Mouse (Mus musculus) forelimb bud, embryonic 11.5 days (tissue): ENCODE data around the gene Dnttip2.
A peak's percentile ranks its signal among the peaks of the same experiment; 100 is the strongest.

Experiments
- DNase-seq: peaks from one replicate; pipeline ENCODE4 v3.0.0-alpha.2; 2012; ENCODE audit warnings: low read depth, low spot score

Gene Dnttip2

DNA sequence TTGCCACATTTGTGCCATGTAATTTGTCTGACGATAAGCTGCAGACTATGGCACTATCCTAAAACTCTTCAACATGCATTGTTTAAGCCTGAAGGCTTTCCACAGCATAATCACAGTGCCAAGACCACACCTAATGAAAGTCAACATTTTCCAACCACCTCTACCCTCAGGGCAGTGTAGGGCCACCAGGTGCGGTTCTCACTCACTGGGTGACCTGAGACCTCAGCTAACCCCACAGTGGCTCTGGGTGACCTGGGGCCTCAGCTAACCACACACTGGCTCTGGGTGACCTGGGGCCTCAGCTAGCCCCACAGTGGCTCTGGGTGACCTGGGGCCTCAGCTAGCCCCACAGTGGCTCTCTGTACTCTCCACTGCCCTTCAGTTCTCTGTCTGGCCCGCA, 50.3 kb downstream of the Dnttip2 start:
- DNase-seq, result no peak

- no peak for DNase-seq
Observed at GRCm38 (mm10) chr3:122330484-122330883, 56.3 kb downstream of the Dnttip2 start.

GRCm38 (mm10) chr3:122333493-122333892, 59.3 kb downstream of the Dnttip2 start:
- no peak for DNase-seq

GRCm38 (mm10) chr3:122333902-122334301, 59.7 kb downstream of the Dnttip2 start:
- no peak for DNase-seq

- peak; percentile 30 for DNase-seq
Observed at GRCm38 (mm10) chr3:122334375-122334774, 60.2 kb downstream of the Dnttip2 start.
